Mouse (Mus musculus) megakaryocyte-erythroid progenitor cell, adult 5 weeks (primary cell): Measurements from ENCODE around the gene Eps8l1. TPM values are rescaled to one million over a fixed set of nuclear protein-coding genes. Genes with fewer than 3 reads are reported as not detected.

ENCODE experiments used
- polyA plus RNA-seq: library from polyadenylated mRNA; stranded (reverse); fragments of >175 nt; gene quantifications from 2 replicates; pipeline ENCODE4 v1.2.3, GENCODE M21; 2012

Gene Eps8l1
- polyA plus RNA-seq: 11.9 and 14.4 TPM in 2 replicates

GRCm38 (mm10) chr7:4460576-4461434, at the start of gene Eps8l1:
Gene Eps8l1, plus strand, starts transcription at chr7:4460674.

DNA sequence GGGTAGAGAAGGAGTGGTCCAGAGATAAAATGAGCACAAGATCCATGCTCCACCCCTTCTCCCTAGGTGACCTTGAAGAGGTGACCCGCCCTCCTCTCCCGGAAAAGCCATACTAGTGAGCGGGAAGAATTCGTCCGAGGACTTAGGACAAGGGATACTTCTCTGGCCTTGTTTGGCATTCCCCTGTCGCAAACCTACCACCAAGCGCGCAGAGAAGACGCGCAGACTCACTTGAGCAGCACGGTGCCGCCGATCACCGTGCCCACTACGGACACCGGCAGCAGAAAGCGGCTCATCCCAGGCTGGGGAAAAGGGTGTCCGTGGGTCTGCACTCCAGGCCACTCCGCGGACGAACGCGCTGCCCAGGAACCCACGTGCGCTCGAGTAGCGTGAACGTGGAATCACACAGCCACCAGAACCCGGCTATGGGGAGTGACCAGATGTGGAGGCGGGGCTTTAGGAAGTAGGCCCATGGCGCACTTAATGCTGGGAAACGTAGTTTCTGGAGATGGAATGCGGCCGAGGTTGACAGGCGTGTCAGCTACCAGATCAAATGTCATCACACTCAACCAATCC, 15.2 kb upstream of the Eps8l1 start, which contains the start of gene Rdh13:
Gene Rdh13 (minus strand): TSS at position 434 of the 576 bp plus-strand sequence.

DNA sequence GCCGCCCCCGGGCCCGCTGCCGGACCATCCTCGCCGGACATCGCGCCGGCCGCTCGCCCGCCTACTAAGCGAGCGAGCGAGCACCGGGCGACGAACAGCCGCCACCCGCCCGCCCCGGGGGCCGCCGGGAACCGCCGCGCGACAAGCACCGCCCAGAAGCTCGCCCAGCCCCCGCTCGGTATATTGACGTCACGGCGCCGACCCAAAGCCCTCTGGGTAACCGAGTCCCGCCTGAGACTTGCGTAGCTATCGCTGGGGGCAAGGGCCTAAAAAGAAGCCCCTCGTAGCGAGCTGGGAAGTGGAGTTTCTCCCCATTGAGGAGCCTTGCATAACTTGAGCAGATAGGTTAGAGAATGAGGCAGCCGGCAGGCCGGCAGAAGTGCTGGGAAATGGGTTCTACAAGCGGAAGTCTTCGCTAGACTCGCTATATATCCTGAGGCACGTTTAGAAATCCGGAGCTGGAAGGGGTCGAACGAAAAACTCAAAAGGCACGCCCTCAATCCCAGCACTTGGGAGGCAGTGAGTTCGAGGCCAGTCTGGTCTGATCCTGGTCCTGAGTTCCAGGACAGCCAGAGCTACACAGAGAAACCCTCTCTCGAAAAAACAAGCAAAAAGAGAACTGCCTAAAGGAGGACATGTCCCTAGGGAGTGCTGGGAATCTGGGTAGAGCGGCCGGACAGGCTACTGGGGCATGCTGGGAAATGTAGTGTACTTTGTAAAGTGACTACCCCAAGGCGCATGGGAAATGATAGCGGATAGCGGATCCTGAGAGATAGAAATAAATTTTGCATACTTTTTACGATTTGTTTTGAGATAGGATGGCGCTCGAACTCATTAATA, 41.3 kb downstream of the Eps8l1 start, which contains the start of gene Ppp1r12c:
Gene Ppp1r12c (minus strand): TSS at position 123 of the 840 bp plus-strand sequence.

DNA sequence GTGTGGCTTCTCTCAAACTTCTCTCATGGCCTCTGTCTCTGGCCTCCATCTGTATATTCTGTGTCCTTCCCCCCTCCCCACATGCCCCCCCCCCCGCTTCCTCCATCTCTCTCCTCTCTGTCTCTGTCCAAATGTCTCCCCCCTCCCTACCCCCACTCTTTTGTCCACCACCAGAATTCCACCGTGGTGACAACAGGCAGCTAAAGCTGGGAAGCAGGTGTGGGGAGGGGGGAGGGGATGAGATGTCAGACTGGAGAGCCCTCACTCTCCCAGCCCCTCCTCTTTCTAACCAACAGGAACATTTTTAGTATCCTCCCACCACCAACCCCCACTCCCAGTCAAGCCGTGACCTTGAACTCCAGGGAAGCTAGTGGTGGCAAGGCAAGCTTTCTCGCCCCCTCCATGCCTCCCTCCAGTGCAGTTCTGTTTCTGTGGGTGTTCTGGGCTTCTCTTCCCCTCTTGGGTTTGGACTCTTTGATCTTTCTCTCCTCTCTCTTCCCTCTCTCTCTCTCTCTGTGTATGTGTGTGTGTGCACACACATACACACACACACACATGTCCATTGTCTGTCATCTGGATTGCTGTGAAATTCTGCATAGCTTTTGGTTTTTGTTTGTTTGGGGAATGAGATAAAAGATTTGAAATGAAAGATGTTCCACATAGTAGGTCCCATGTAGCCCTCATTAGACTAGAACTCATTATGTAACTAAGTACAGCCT, 56.0 kb downstream of the Eps8l1 start, which contains the start of gene Tnnt1:
Gene Tnnt1 (minus strand): TSS at position 51 of the 719 bp plus-strand sequence.

GRCm38 (mm10) chr7:4524212-4524922, 63.9 kb downstream of the Eps8l1 start, which contains the start of gene Tnni3:
Gene Tnni3, minus strand, starts transcription at chr7:4524229.

Other genes starting within 250 kb of the Eps8l1 start
- gene Lilra5, start 222.9 kb upstream of the Eps8l1 start, polyA plus RNA-seq: not detected in 2 replicates
- gene Ncr1, start 123.0 kb upstream of the Eps8l1 start, polyA plus RNA-seq: 0.10 TPM in 1 of 2 replicates, not detected in the other
- not detected in 2 replicates for gene Gp6, start 62.9 kb upstream of the Eps8l1 start, polyA plus RNA-seq
- gene Rdh13, start 15.0 kb upstream of the Eps8l1 start, polyA plus RNA-seq: 3.8 and 6.0 TPM in 2 replicates
- 216 and 316 TPM in 2 replicates for gene Ppp1r12c, start 41.0 kb downstream of the Eps8l1 start, polyA plus RNA-seq
- gene Tnnt1, start 55.7 kb downstream of the Eps8l1 start, polyA plus RNA-seq: 11.7 and 17.0 TPM in 2 replicates
- 4.9 and 6.1 TPM in 2 replicates for gene Tnni3, start 63.6 kb downstream of the Eps8l1 start, polyA plus RNA-seq
- 12.8 and 13.5 TPM in 2 replicates for gene Dnaaf3, start 71.8 kb downstream of the Eps8l1 start, polyA plus RNA-seq
- 0.51 and 0.83 TPM in 2 replicates for gene Syt5, start 86.9 kb downstream of the Eps8l1 start, polyA plus RNA-seq
- 0.21 TPM in 1 of 2 replicates, not detected in the other for gene Ptprh, start 143.4 kb downstream of the Eps8l1 start, polyA plus RNA-seq
- gene Tmem86b, start 170.7 kb downstream of the Eps8l1 start, polyA plus RNA-seq: 8.7 and 11.0 TPM in 2 replicates
- gene Ppp6r1, start 198.3 kb downstream of the Eps8l1 start, polyA plus RNA-seq: 283 and 305 TPM in 2 replicates
- gene Hspbp1, start 224.4 kb downstream of the Eps8l1 start, polyA plus RNA-seq: 124 and 128 TPM in 2 replicates
- 0.13 and 0.35 TPM in 2 replicates for gene Brsk1, start 229.9 kb downstream of the Eps8l1 start, polyA plus RNA-seq